Mouse (Mus musculus) brain, embryonic 18.5 days (tissue): Measurements from ENCODE around the gene Fam3a.
"Not testable (repeated sequence)": the region's sequence is repeated elsewhere in the genome, so short reads cannot be mapped to it uniquely, and the experiment has no call there.

Experiments
- DNase-seq: peaks from one replicate; pipeline ENCODE4 v3.0.0-alpha.2; 2012; ENCODE audit warnings: low read depth, low spot score

Fam3a gene

DNA sequence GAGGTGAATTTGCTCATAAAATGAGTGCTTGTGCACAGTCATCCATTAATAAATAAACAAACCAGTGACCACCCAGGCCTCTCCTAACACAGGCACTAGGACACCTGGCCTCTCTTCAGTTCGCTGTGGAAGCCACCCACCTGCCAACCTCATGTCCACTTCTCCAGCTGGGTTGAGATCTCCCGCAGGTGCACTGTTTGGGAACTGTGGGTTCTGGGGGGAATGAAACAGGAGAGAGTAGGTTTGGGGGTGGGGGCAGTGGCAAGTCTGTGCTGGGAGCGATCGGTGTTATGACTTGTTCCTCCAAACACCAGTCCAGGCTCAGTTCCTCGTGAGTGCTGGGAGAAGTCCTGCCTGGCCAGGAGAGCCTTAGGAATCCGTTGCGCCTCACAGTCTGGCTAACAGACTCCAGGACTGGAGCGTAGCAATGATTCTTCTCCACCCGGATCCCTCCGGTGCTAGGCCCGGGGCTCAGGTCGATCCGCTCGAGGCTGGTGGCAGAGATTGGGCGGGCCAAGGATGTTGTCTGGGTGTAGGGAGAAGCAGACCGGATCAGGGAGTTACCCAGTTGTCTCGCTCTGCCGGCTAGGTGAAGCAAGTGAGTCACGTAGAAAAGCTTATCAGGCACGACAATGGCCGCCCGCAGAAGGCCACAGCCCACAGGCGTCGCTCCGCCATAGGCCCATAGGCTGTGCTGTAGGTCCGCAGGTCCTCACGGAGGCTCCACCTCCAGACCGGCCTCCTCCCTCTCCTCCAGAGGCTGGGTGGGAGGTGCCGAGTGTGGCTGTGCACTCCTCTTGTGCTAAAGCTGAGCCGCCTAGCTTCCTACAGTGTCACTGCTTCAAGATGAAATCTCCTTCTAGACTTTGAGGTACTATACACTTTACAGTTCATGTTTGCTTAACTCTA, at the start of gene Fam3a, which contains the start of gene Ikbkg:
Fam3a (minus strand) TSS at position 738 of the 909 bp plus-strand sequence.
Ikbkg (plus strand) TSS at position 756 of the 909 bp plus-strand sequence.
- DNase-seq, result peak; percentile 63

DNA sequence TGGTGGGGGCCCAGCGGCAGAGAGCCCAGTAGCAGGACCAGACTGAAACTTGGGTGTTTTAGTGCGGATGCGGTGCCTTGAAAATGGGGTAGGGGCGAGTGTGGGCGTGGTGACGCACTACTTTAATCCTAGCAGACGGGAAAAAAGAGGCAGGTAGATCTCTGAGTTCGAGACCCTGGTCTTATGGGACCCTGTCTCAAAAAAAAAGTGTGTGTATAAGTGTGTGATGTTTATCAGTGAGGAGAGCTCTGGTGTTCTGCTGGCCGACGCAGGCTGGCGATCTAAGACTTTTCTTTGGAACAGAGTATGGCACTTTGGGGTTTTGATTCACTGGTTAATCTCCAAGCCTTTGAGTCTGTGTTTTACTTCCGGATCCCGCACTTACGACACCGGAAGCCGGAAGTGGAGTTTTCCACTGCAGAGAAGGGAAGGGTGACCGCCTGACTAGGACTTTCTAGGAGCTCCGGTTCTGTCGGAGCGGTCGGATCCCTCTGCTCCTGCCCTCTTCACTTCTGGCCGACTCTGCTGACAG, 36.3 kb upstream of the Fam3a start:
- DNase-seq, result no peak

DNA sequence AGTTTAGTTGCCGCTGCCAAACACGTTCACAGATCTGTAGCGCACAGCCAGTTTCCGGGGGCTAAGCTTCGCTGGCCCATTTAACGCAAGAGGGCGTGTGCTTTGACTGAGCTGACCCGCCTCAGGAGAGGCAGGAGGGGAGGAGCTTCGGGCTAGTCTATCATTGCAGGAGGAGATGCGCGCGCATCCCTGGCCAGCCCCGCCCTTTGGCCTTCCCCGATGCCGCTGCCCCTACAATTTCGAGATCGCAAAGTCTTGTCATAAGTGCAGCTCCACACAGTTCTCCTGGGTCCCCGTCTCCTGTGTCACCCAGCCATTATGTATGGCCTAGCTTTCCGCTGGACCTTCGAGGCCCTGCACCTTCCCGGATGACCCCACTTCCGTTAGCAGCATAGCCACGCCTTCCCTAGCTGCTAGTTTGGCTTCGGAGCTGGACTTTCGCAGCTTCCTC, 35.8 kb upstream of the Fam3a start, which contains the start of gene G6pdx:
G6pdx (minus strand) TSS at position 369 of the 451 bp plus-strand sequence.
- peak; percentile 67 for DNase-seq

DNA sequence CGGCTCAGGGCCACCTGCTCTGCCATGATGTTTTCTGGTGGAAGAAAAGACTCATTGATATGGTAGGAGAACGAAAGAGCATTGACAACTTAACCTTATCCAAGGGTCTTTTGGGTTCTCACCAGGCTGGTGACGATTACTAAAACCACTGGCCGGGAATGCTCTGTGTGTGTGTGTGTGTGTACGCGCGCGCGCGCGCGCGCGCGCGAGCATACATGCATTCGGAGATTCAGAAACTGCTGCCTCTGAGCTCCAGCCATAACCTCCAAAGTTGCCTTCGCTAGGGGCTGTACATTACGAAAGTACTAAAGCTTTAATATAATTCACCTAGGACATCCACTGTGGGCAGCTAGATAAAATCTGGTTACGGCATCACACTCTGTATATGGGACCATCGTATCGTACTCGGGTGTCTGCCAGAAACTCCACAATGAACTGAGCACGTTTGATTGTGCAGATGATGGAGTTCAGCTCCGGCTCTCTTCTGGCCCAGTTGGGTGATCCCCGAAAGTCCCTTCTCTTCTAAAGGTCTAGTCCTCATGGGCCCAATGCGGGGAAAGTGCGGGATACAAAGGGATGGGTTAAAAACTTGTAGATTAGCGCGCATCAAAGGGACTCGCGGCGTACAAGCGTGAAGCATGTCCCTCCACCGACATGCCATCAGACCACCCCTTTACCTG, 35.2 kb upstream of the Fam3a start:
- no peak for DNase-seq

DNA sequence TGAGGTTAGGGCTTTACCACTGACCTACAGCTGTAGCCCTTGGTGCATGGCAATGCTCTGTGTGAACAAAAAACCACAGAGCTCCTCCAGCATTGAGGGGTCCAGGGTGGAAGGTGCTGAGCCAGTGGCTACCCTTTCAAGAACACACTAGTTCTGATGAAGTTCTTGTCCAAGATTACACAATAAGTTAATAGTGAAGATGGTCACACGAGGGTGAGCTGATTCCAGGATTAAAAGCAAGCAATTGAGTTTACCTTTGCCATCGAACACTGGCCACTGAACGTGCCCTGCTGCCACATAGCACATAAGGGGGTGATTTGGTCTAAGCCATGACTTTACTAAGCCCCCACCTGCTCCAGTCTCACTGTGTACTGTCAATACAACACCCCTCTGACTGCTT, 34.0 kb upstream of the Fam3a start:
- DNase-seq, result no peak

DNA sequence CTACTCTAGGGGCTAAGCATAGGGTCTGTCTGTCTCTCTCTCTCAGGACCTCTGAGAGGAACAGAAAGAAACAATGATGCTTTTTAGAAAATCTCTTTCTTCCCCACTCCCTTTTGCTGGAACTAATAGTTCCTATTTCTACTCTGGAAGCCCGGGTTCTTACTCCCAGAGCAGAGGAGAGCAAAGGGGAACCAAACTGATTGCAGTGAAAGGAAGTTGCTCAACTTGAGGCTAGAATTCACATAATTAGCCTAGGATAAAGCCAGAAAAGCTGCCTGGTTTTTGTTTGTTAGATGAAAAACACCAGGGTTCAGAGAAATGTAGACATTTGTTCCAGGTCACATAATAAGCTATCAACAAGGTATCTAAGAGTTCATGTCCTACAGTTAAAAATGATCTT, 33.2 kb upstream of the Fam3a start:
- no peak for DNase-seq

DNA sequence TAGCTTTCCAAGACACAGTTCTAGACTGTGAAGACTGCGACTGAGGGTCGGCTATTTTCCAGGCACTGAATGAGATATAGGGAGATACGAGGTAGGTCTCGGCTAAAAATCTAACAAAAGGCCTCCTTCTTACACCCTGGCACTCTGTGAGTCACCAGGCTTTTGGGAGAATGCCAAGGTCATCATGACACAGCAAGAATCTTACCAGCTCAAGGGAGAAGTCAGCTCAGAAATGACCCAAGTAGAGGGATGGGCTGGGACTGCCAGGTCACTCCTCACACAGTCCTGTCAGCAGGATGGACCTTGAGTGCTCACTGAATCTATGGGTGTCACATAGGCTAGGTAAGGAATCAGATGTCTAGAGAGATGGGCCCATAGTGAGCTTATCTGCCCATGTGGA, 32.1 kb upstream of the Fam3a start:
- no peak for DNase-seq

DNA sequence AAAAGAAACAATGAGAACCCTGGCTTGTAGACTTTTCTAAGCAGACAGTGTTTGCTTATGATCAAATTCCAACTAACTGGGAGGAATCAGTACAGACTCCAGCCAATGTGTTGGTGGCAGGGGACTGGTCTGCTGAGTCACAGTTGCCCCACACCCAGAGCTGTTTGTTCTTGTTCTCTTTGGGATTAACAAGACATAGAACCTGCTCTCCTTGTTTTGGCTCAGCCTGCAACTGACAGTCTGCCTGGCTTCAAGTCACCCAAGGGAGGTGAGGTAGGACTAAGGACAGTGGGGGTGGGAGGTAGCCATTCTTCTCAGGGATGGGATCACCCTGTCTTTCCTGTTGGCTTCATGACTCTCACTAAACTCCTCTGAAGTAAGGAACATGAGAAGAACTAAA, 31.4 kb upstream of the Fam3a start:
- no peak for DNase-seq

DNA sequence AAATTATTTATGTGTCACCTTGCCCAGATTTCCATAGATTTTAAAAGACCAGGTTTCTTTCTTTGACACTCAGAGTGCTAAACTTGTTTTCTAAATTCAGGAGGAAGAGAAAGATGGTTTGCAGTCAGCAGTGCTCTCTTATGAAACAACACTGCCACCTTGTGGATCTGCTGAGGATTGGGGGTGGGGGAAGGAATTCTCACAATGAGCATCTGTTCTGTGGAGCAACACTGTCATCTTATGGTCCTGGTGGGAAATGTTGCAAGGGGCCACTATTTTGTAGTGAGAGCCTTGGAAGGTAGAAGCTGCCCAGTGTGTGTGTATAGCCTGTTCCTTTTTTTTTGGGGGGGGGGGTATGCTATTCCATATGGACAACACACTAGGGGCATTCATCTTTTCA, 20.3 kb upstream of the Fam3a start:
- DNase-seq, result no peak

DNA sequence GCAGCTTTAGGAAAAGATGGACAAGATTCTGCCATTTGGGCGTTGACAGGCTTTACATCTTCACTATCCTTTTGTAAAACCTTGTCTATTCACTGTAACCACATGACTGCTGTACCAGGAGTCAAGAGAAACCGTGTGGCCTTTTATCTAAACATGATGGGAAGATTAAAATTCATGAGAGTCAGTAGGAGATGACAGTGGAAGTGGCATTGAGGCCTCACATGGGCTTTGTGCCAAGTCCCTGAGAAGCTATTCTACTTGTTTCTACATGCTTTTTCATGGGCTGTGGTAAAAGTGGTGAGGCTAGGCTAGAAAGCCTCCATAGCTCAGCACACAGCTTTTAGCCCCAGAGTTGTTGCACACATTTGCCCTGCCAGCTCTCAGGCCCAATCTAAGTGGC, 15.3 kb upstream of the Fam3a start:
- DNase-seq, result no peak

DNA sequence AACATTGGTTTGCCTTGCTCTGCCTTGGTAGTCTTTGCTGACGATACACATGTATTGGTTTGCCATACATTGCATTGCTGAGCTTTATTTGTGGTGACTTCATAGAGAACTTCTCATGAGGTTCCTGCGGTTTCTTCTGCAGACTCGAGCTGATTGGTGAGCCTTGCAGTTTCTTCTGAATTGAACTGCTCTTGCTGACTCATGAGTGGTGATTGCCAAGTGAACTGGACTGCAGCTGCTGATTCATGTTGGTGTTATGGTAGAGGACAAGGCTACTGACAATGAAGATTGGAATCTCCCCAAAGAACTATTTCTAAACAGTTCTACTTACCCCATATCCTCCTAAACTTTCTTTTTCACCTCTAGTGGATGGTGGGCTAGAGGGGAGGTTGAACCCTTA, 7.1 kb upstream of the Fam3a start:
- no peak for DNase-seq

DNA sequence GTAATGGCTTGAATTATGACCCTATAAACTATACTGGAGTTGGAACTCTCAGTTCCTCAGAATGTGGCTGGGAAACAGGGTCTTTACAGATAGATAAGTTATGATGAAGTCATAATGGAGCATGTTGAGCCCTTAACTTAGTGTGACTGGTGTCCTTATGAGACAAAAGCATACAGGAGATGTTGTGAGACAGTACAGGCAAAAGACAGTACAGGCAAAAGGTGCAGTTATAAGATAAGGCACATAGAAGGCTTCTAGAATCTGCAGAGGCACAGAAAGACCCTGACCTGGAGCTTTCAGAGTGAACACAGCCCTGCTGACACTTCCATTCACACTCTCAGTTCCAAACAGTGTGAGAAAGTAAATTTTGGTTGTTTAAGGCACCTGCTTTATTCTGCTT, 4.9 kb downstream of the Fam3a start:
- no peak for DNase-seq

DNA sequence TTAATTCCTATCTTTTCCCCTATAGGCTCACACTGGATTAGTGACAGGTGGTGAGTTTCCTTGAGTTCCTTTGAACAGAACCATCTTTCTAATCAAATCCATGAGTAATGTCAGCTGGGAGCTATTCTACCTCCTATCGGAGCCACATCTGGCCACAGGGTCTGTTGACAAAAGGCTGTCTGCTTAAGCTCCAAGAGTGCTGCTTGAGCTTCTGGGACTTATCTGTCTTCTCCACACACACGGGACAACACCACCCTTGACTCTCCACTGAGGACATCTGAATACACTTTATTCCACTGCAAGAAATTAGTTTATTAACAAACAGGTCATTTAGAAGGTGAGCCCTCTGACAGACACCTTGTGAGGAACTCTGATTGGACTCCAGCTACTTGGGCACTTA, 8.6 kb downstream of the Fam3a start:
- no peak for DNase-seq

DNA sequence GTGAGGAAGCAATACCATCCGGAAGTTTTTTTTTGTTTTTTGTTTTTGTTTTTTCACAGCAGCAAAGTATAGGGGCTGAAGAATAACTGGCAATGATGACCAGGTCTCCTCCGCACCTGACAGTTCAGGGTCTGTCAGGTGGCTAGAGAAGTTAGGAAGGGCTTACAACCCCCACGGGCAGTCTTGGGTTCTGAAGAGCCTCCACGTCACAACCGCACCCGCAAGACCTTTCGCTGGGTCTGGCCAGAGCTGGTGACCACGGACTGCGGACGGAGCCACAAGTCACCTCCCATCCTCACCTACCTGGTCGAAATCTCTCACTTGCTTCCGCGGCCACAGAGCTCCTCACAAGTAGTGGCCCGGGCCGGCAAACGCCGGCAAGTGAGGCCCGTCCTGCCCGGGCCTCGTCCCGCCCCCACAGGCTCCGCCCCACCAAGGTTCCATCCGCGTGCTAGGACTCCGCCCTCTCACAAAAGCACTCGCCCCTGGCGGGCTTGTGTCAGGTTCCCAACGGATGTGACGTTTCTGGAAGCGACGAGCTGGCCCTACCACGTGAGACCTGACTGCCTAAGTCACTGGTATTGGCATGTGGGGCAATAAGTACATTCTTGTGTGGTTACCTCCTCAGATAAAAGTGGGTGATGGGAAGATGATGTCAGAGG, 20.1 kb downstream of the Fam3a start, which contains the start of the genes Ubl4a and Slc10a3:
Ubl4a (minus strand) TSS at position 331 of the 662 bp plus-strand sequence.
Slc10a3 (minus strand) TSS at position 462 of the 662 bp plus-strand sequence.
- DNase-seq, result no peak

DNA sequence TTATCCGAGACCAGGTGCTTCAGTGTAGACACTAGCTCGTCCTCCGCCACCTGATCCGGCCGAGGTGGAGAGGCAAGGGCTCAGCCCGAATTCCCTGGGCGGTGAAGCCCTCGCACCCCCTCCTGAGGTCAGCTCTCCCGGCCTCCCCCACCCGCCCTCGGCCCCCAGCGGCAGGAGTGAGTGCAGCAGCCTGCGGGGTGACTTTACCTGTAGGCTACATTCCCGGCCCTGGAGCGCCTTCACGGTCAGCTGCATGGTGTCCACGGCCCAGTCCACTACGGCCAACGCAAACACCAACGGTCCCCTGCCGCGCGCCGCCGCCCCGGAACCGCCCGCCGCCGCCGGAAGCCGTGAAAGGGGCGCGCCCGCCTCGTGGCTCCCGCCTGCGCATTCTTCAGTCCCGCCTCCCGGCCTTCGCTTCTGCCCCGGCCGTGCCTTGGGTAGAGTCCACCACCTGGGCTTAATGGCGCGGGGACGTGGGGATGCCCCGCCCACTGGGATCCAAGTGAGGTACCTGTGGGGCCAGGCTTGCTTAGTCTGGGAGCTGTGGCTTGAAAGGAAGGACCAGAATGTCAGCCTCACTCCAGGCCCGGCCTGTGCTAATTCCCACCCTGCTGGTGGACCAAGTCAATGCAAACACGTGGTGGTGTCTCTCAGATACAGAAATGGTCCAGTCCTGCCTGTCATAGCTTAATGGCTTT, 24.7 kb downstream of the Fam3a start:
- no peak for DNase-seq

DNA sequence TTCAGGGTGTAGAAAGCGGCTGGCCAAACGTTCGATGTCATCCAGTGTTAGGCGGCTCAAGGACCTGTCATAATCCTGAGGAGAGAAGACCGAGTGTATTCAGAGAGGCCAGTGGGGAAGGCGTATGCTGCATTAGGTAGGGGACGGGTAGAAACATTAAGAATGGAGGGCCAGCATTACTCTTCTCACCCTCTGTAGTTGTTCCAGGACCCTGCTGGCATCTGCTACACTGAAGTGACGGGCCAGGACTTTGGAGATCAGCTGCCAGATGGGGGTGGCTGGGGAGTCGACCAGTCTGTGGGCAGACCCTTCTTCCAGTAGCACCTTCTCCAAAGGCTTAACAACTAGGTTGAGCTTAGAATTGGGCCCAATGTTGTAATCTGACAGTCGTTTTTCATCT, 25.6 kb downstream of the Fam3a start:
- DNase-seq, result no peak

DNA sequence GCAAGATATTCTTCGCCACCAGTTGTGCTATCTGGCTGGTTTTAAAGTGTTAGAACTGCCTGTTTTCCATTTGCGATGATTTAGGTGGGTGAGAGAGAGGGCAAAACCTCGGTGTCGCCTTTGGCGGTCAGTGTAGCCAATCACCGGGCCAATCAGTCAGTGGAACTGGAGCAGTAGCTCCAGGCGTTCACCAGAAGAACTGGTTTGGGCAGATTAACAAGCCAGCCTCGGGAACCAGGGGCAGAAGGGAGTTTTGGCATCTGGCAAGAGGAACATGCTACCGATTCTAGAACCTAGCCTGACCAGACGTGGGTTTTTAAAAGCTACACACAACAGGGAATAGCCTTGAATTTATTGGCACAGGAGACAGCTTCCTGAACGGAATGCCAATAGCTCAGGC, 33.9 kb downstream of the Fam3a start:
- no peak for DNase-seq

DNA sequence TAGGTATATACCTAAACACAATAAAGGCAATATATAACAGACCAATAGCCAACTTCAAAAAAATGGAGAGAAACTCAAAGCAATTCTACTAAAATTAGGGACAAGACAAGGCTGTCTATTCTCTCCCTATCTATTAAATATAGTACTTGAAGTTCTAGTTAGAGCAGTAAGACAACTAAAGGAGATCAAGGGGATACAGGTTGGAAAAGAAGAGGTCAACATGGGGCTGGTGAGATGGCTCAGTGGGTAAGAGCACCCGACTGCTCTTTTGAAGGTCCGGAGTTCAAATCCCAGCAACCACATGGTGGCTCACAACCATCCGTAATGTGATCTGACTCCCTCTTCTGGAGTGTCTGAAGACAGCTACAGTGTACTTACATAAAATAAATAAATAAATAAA, 36.0 kb downstream of the Fam3a start:
- DNase-seq, result not testable (repeated sequence)

DNA sequence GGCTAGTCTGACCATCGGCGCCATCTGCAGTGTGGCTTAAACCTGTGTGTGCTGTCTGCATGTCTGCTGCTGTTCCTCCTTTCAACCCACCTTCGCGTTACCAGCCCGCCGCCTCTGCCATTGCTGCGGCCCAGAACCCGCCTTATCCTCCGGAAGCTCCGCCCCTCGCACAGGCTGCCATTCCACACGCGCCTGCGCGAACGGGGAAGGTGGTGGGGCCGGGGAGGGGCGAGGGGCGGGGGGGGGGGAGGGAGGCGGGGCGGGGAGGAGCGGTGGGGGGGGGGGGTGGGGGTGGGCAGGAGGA, 39.7 kb downstream of the Fam3a start, which contains the start of gene Lage3:
Lage3 (minus strand) TSS at position 152 of the 304 bp plus-strand sequence.
- no peak for DNase-seq

DNA sequence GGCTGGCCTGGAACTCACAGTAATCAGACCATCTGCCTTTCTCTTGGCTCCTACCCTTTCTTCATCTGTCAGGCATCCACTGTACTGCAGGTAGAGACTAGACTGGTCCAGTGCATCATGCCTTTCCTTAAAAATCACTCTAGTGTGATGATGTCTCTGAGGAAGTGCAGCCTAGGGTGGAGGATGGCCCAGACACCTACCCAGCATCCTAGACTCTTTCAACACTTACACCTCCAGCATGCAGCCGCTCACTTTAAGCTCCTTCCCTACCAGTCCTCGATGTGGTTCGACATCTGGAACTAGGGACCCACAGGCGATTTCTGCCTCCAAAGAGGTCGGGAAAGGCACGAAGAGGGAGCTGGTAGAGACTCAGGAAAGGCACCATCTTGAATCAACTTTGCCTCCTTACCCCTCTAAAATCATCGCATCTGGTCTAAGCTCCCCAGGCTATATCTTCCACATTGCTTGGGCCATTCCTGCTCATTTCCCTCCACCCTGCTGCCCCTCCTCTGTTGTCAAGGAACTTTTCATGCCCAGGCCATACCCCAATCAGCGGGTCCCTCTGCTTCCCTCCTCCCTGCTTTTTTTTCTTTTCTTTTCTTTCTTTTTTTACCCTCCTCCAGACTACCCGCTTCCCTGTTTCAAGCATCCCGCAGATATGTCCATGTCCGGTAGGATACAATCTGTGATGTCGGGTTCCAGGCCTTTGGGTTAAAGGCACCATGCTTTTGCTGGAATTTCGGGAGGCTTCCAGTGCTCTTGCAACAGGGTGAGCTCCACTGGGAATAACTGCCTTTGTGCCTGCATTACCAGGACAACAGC, 40.2 kb downstream of the Fam3a start:
- DNase-seq, result no peak
